15 mouse cellular contexts compared by ENCODE assay signal in genomic region chr2:155873636-155874035, GRCm38 (mm10). TPM values are rescaled to one million over a fixed set of nuclear protein-coding genes. Genes with fewer than 3 reads are reported as not detected.
DNase-seq lines count a peak whose midpoint lies in the region; ATAC-seq lines count a peak whose summit lies in the region.
"Had no signal": no experiment of that assay in that cellular context is flagged by ENCODE, and none has a peak within 500 bp of the region (broad histone marks: within the 10 kb centered on the region; RNA-seq: fewer than 3 reads in every experiment).

No protein-coding gene starts in this region.

- ATAC-seq in intestine, embryonic 14.5 days (replicated peaks; ENCODE audit: low FRiP score, low TSS enrichment, low read depth), result no peak
- no peak for ATAC-seq in intestine, embryonic 15.5 days
- no peak for ATAC-seq in neural tube, embryonic 13.5 days (ENCODE audit: low read depth)

- DNase-seq in intestine, embryonic 14.5 days (ENCODE audit: low spot score), result no peak
- peak; percentile 74 for DNase-seq in adipocyte (ENCODE audit: low spot score)
- peak; percentile 18 to 40 for DNase-seq in cerebellum, postnatal 25 days
- no peak for DNase-seq in heart, adult 11 months
- no peak for DNase-seq in kidney, adult 18-20 months
- DNase-seq: embryo, embryonic 11 days; heart, adult 18-20 months; layer of hippocampus, postnatal 36 days; liver, embryonic 13.5 days had no signal

- H3K27ac ChIP-seq in intestine, embryonic 14.5 days (ENCODE audit: low read depth), result 0 out of 2 replicates have a peak overlapping the region, but pooled peaks have one; percentile 16
- H3K27ac ChIP-seq in intestine, embryonic 15.5 days, result no peak overlapping the region
- H3K27ac ChIP-seq in neural tube, embryonic 13.5 days (replicated peaks), result peak overlapping the region; percentile 88
- H3K27ac ChIP-seq: kidney, embryonic 15.5 days; liver, embryonic 13.5 days; macrophage had no signal

- H3K9ac ChIP-seq in intestine, embryonic 14.5 days (ENCODE audit: low read length), result no peak overlapping the region
- H3K9ac ChIP-seq in intestine, embryonic 15.5 days, result no peak overlapping the region
- no peak overlapping the region for H3K9ac ChIP-seq in neural tube, embryonic 13.5 days
- H3K9ac ChIP-seq: kidney, embryonic 15.5 days; liver, embryonic 13.5 days had no signal

- peaks cover 27% of the 10 kb centered on the region for H3K4me1 ChIP-seq in intestine, embryonic 14.5 days (replicated peaks; ENCODE audit: control insufficient read depth, insufficient read depth, low read length)
- peaks cover 9% of the 10 kb centered on the region for H3K4me1 ChIP-seq in intestine, embryonic 15.5 days (replicated peaks)
- H3K4me1 ChIP-seq in neural tube, embryonic 13.5 days (replicated peaks), result peaks cover 42% of the 10 kb centered on the region
- H3K4me1 ChIP-seq: liver, embryonic 13.5 days had no signal

- H3K36me3 ChIP-seq in intestine, embryonic 14.5 days (ENCODE audit: control insufficient read depth, insufficient read depth, low read length), result peaks cover 21% of the 10 kb centered on the region
- peaks cover 16% of the 10 kb centered on the region for H3K36me3 ChIP-seq in intestine, embryonic 15.5 days
- peaks cover 27% of the 10 kb centered on the region for H3K36me3 ChIP-seq in neural tube, embryonic 13.5 days

- H3K4me2 ChIP-seq in intestine, embryonic 14.5 days (ENCODE audit: low read length), result peak overlapping the region; percentile 23; the same call in 1 of the 2 replicates
- H3K4me2 ChIP-seq in intestine, embryonic 15.5 days (replicated peaks), result no peak overlapping the region
- no peak overlapping the region for H3K4me2 ChIP-seq in neural tube, embryonic 13.5 days
- H3K4me2 ChIP-seq: kidney, embryonic 15.5 days; liver, embryonic 13.5 days had no signal

- H3K4me3 ChIP-seq in intestine, embryonic 14.5 days (ENCODE audit: low read depth, low read length), result no peak overlapping the region
- H3K4me3 ChIP-seq in intestine, embryonic 15.5 days (replicated peaks), result no peak overlapping the region
- no peak overlapping the region for H3K4me3 ChIP-seq in neural tube, embryonic 13.5 days
- H3K4me3 ChIP-seq: kidney, embryonic 15.5 days; liver, embryonic 13.5 days had no signal

- 70% methylated on average over 6 of the region's 6 CpGs for WGBS in intestine, embryonic 14.5 days
- 65% methylated on average over 6 of the region's 6 CpGs for WGBS in intestine, embryonic 15.5 days
- WGBS in neural tube, embryonic 13.5 days, result 74% methylated on average over 6 of the region's 6 CpGs

- H3K9me3 ChIP-seq in intestine, embryonic 14.5 days (ENCODE audit: control insufficient read depth, low read length), result no peaks in the 10 kb centered on the region
- H3K9me3 ChIP-seq in intestine, embryonic 15.5 days, result no peaks in the 10 kb centered on the region
- H3K9me3 ChIP-seq in neural tube, embryonic 13.5 days, result no peaks in the 10 kb centered on the region
- H3K9me3 ChIP-seq: kidney, embryonic 15.5 days; liver, embryonic 13.5 days had no signal

- H3K27me3 ChIP-seq in intestine, embryonic 14.5 days (replicated peaks; ENCODE audit: control insufficient read depth, insufficient read depth, low read length), result no peaks in the 10 kb centered on the region
- no peaks in the 10 kb centered on the region for H3K27me3 ChIP-seq in intestine, embryonic 15.5 days (replicated peaks)
- no peaks in the 10 kb centered on the region for H3K27me3 ChIP-seq in neural tube, embryonic 13.5 days
- H3K27me3 ChIP-seq: kidney, embryonic 15.5 days; liver, embryonic 13.5 days had no signal

RNA-seq across cellular contexts. Expression of gene Fam83c, which starts 39.0 kb away (rescaled TPM):
- polyA plus RNA-seq in intestine, embryonic 14.5 days (2014; fragmentation: Nextera tagmentation; extraction: Ambion mirVana), result 0.12 and 0.23 TPM in 2 replicates
- polyA plus RNA-seq in intestine, embryonic 15.5 days (2015; fragmentation: Nextera tagmentation; extraction: Ambion mirVana), result 0.30 and 0.53 TPM in 2 replicates
- 0.56 and 0.63 TPM in 2 replicates for polyA plus RNA-seq in neural tube, embryonic 13.5 days (2015; fragmentation: Nextera tagmentation; extraction: Ambion mirVana)
- polyA plus RNA-seq: macrophage; midbrain, postnatal 0 days; spleen, adult 2 months had no signal

RNA-seq across cellular contexts. Expression of gene Eif6, which starts 46.9 kb away (rescaled TPM):
- 251 and 255 TPM in 2 replicates for polyA plus RNA-seq in intestine, embryonic 14.5 days (2014; fragmentation: Nextera tagmentation; extraction: Ambion mirVana)
- 263 and 265 TPM in 2 replicates for polyA plus RNA-seq in intestine, embryonic 15.5 days (2015; fragmentation: Nextera tagmentation; extraction: Ambion mirVana)
- polyA plus RNA-seq in neural tube, embryonic 13.5 days (2015; fragmentation: Nextera tagmentation; extraction: Ambion mirVana), result 156 and 170 TPM in 2 replicates

RNA-seq across cellular contexts. Expression of gene BC029722, which starts 54.4 kb away (rescaled TPM):
- polyA plus RNA-seq in intestine, embryonic 14.5 days (2014; fragmentation: Nextera tagmentation; extraction: Ambion mirVana), result 12.8 and 13.2 TPM in 2 replicates
- polyA plus RNA-seq in intestine, embryonic 15.5 days (2015; fragmentation: Nextera tagmentation; extraction: Ambion mirVana), result 22.0 and 24.1 TPM in 2 replicates
- polyA plus RNA-seq in neural tube, embryonic 13.5 days (2015; fragmentation: Nextera tagmentation; extraction: Ambion mirVana), result 24.1 and 28.7 TPM in 2 replicates

RNA-seq across cellular contexts. Expression of gene Uqcc1, which starts 56.5 kb away (rescaled TPM):
- polyA plus RNA-seq in intestine, embryonic 14.5 days (2014; fragmentation: Nextera tagmentation; extraction: Ambion mirVana), result 64.0 and 64.9 TPM in 2 replicates
- polyA plus RNA-seq in intestine, embryonic 15.5 days (2015; fragmentation: Nextera tagmentation; extraction: Ambion mirVana), result 83.7 and 88.7 TPM in 2 replicates
- polyA plus RNA-seq in neural tube, embryonic 13.5 days (2015; fragmentation: Nextera tagmentation; extraction: Ambion mirVana), result 69.7 and 73.1 TPM in 2 replicates

Comparison
In these comparisons a context has a peak if more than half of its experiments do, and no peak if none do; other contexts are left out.
1. DNase-seq: peak in adipocyte (single experiment) and cerebellum, postnatal 25 days (2 of 2); none in intestine, embryonic 14.5 days (single experiment), heart, adult 11 months (single experiment) and kidney, adult 18-20 months (single experiment).